Mouse (Mus musculus) ES-E14 (cell line): ENCODE measurements around the gene Gm28048.

ENCODE experiments used
- HCFC1 ChIP-seq: IDR thresholded peaks from 2 replicates; pipeline ENCODE4 v1.6.1; 2012; ENCODE audit warnings: low read length, inconsistent platforms, borderline replicate concordance; ENCODE audit not compliant: insufficient read depth
- MAFK ChIP-seq: IDR thresholded peaks from 2 replicates; pipeline ENCODE4 v1.6.1; 2014; ENCODE audit warnings: mild to moderate bottlenecking, low read depth, low read length, inconsistent platforms; ENCODE audit not compliant: insufficient read depth
- ZC3H11A ChIP-seq: IDR thresholded peaks from 2 replicates; pipeline ENCODE4 v1.6.1; 2012; ENCODE audit warnings: low read depth, mild to moderate bottlenecking, inconsistent platforms, low read length, borderline replicate concordance

GRCm38 (mm10) chr11:22856371-22856965 lies 125.4 kb downstream of the Gm28048 start:
- no peak for TF ChIP-seq MAFK
- TF ChIP-seq HCFC1, result no peak
- TF ChIP-seq ZC3H11A, result no peak
